Mouse (Mus musculus): ENCODE data around the gene Neurl3.

- no peak for TF ChIP-seq CHD2 (IDR thresholded peaks at IDR 0.05; ENCODE audit: low read length)
- no peak for TF ChIP-seq TAL1 (IDR thresholded peaks at IDR 0.05; ENCODE audit: low read length)
- no peak for TF ChIP-seq POLR2A (IDR thresholded peaks at IDR 0.05; ENCODE audit: control insufficient read depth in 1 of 2, insufficient read depth in 1 of 2, low read depth in 1 of 2, low read length in 2 of 2, poor library complexity in 1 of 2)
- TF ChIP-seq SMC3 (IDR thresholded peaks at IDR 0.05; ENCODE audit: low read depth, low read length): no peak
- TF ChIP-seq CTCF (IDR thresholded peaks at IDR 0.05 in 2 of 3, conservative IDR thresholded peaks at IDR 0.05 in 1 of 3; ENCODE audit: control insufficient read depth in 1 of 3, insufficient read depth in 1 of 3, low read depth in 2 of 3, low read length in 3 of 3, poor library complexity in 1 of 3, severe bottlenecking in 1 of 3): no peak
- TF ChIP-seq ETS1 (IDR thresholded peaks at IDR 0.05; ENCODE audit: low read depth, low read length): 0 out of 2 replicates have a peak, but pooled peaks have one; percentile 15
- TF ChIP-seq GATA1 (IDR thresholded peaks at IDR 0.05; ENCODE audit: low read depth, low read length): no peak
- no peak for TF ChIP-seq ZC3H11A (IDR thresholded peaks at IDR 0.05; ENCODE audit: low read depth, low read length)
- TF ChIP-seq EP300 (IDR thresholded peaks at IDR 0.05; ENCODE audit: low read depth in 1 of 2, low read length in 2 of 2): no peak
- 0 out of 2 replicates have a peak, but pooled peaks have one; percentile 47 for TF ChIP-seq JUND (IDR thresholded peaks at IDR 0.05; ENCODE audit: low read depth, low read length)
- no peak for TF ChIP-seq UBTF (IDR thresholded peaks at IDR 0.05; ENCODE audit: borderline replicate concordance, insufficient read depth, low read depth, low read length)
- TF ChIP-seq ELF1 (IDR thresholded peaks at IDR 0.05; ENCODE audit: low read depth, low read length): no peak
Observed at GRCm38 (mm10) chr1:36261708-36262504, 12.6 kb downstream of the Neurl3 start.

All from MEL (cell line).